13 mouse cellular contexts compared by ENCODE assay signal in genomic region chr12:108231901-108232300, GRCm38 (mm10). TPM values are rescaled to one million over a fixed set of nuclear protein-coding genes. Genes with fewer than 3 reads are reported as not detected.
DNase-seq lines count a peak whose midpoint lies in the region; ATAC-seq and TF ChIP-seq lines count a peak whose summit lies in the region.
"Had no signal": no experiment of that assay in that cellular context is flagged by ENCODE, and none has a peak within 500 bp of the region (broad histone marks: within the 10 kb centered on the region; RNA-seq: fewer than 3 reads in every experiment).

No protein-coding gene starts in this region.

- H3K9ac ChIP-seq in forebrain, postnatal 0 days = no peak overlapping the region
- no peak overlapping the region for H3K9ac ChIP-seq in midbrain, embryonic 14.5 days (replicated peaks; ENCODE audit: low read length)
- H3K9ac ChIP-seq: intestine, embryonic 15.5 days; limb, embryonic 12.5 days; liver, postnatal 0 days had no signal

- WGBS in forebrain, postnatal 0 days = 23% methylated on average over 9 of the region's 9 CpGs
- WGBS in midbrain, embryonic 14.5 days = 28% methylated on average over 9 of the region's 9 CpGs

- no peak overlapping the region for H3K4me3 ChIP-seq in forebrain, postnatal 0 days (ENCODE audit: low read depth, low read length)
- H3K4me3 ChIP-seq in midbrain, embryonic 14.5 days (replicated peaks; ENCODE audit: low read depth, low read length) = no peak overlapping the region
- H3K4me3 ChIP-seq: erythroblast, embryonic 14.5 days; intestine, embryonic 15.5 days; limb, embryonic 12.5 days had no signal

- ATAC-seq in forebrain, postnatal 0 days = peak; percentile 28; the same call in 1 of the 2 replicates
- ATAC-seq in midbrain, embryonic 14.5 days (ENCODE audit: low FRiP score, low TSS enrichment) = no peak
- ATAC-seq: intestine, embryonic 15.5 days; liver, postnatal 0 days had no signal

- DNase-seq in brain, adult 2 months (ENCODE audit: low read depth, low spot score) = peak; percentile 66
- peak; percentile 73 to 75 for DNase-seq in cerebellum, postnatal 10 days
- no peak for DNase-seq in forebrain, postnatal 0 days
- no peak for DNase-seq in midbrain, embryonic 14.5 days
- DNase-seq in kidney, adult 9 months = no peak
- DNase-seq in gastrocnemius, postnatal 25 days = no peak
- DNase-seq in B cell, adult 2 months = no peak
- DNase-seq: adrenal gland, postnatal 14 days; liver, postnatal 0 days had no signal

- peaks cover 2% of the 10 kb centered on the region; the same call in 1 of the 2 replicates for H3K4me1 ChIP-seq in forebrain, postnatal 0 days (ENCODE audit: insufficient read depth)
- H3K4me1 ChIP-seq in midbrain, embryonic 14.5 days (ENCODE audit: control insufficient read depth, insufficient read depth, low read length) = peaks cover 20% of the 10 kb centered on the region

- H3K27me3 ChIP-seq in forebrain, postnatal 0 days (ENCODE audit: insufficient read depth, low read length) = no peaks in the 10 kb centered on the region
- H3K27me3 ChIP-seq in midbrain, embryonic 14.5 days (ENCODE audit: control insufficient read depth, insufficient read depth, low read length) = no peaks in the 10 kb centered on the region
- H3K27me3 ChIP-seq: intestine, embryonic 15.5 days had no signal

- H3K27ac ChIP-seq in forebrain, postnatal 0 days (ENCODE audit: low read depth, low read length) = no peak overlapping the region
- peak overlapping the region; percentile 45; the same call in 1 of the 2 replicates for H3K27ac ChIP-seq in midbrain, embryonic 14.5 days (replicated peaks; ENCODE audit: low read depth, low read length)
- H3K27ac ChIP-seq: intestine, embryonic 15.5 days; limb, embryonic 12.5 days; stomach, postnatal 0 days had no signal

- no peak for TF ChIP-seq CTCF in forebrain, postnatal 0 days (IDR thresholded peaks at IDR 0.05; ENCODE audit: low read depth)

- H3K36me3 ChIP-seq in forebrain, postnatal 0 days (ENCODE audit: insufficient read depth) = no peaks in the 10 kb centered on the region
- H3K36me3 ChIP-seq in midbrain, embryonic 14.5 days (ENCODE audit: control insufficient read depth, insufficient read depth, low read length) = no peaks in the 10 kb centered on the region
- H3K36me3 ChIP-seq: intestine, embryonic 15.5 days; limb, embryonic 12.5 days had no signal

- no peak overlapping the region for H3K4me2 ChIP-seq in forebrain, postnatal 0 days (ENCODE audit: low read depth)
- H3K4me2 ChIP-seq in midbrain, embryonic 14.5 days (ENCODE audit: low read length) = no peak overlapping the region
- H3K4me2 ChIP-seq: intestine, embryonic 15.5 days; limb, embryonic 12.5 days had no signal

- no peaks in the 10 kb centered on the region for H3K9me3 ChIP-seq in forebrain, postnatal 0 days (ENCODE audit: low read length)
- no peaks in the 10 kb centered on the region for H3K9me3 ChIP-seq in midbrain, embryonic 14.5 days (ENCODE audit: control insufficient read depth, low read length)
- H3K9me3 ChIP-seq: intestine, embryonic 15.5 days had no signal

RNA-seq across cellular contexts. Expression of gene Ccdc85c, which starts 43.3 kb away (rescaled TPM):
- 66.1 and 68.0 TPM in 2 replicates for total RNA-seq in forebrain, postnatal 0 days (2014; rRNA removed)
- 15.5 and 16.2 TPM in 2 replicates for polyA plus RNA-seq in forebrain, postnatal 0 days (2015; fragmentation: Nextera tagmentation; extraction: Ambion mirVana)
- 20.9 and 22.3 TPM in 2 replicates for polyA plus RNA-seq in midbrain, embryonic 14.5 days (2014; fragmentation: Nextera tagmentation; extraction: Ambion mirVana)
- 10 to 100 TPM; 11.4 to 15.2 TPM for total RNA-seq in gastrocnemius, postnatal 25 days (2021)

RNA-seq across cellular contexts. Expression of gene Ccnk, which starts 52.5 kb away (rescaled TPM):
- 13.5 TPM in 2 replicates for total RNA-seq in forebrain, postnatal 0 days (2014; rRNA removed)
- 1.9 and 2.4 TPM in 2 replicates for polyA plus RNA-seq in forebrain, postnatal 0 days (2015; fragmentation: Nextera tagmentation; extraction: Ambion mirVana)
- polyA plus RNA-seq in midbrain, embryonic 14.5 days (2014; fragmentation: Nextera tagmentation; extraction: Ambion mirVana) = 6.0 and 7.4 TPM in 2 replicates
- 10 to 100 TPM; 61.6 to 71.1 TPM for total RNA-seq in gastrocnemius, postnatal 25 days (2021)

RNA-seq across cellular contexts. Expression of gene Setd3, which starts 52.8 kb away (rescaled TPM):
- 124 and 126 TPM in 2 replicates for total RNA-seq in forebrain, postnatal 0 days (2014; rRNA removed)
- polyA plus RNA-seq in forebrain, postnatal 0 days (2015; fragmentation: Nextera tagmentation; extraction: Ambion mirVana) = 92.5 and 102 TPM in 2 replicates
- 75.5 and 93.3 TPM in 2 replicates for polyA plus RNA-seq in midbrain, embryonic 14.5 days (2014; fragmentation: Nextera tagmentation; extraction: Ambion mirVana)
- 10 to 100 TPM; 79.3 to 80.6 TPM for total RNA-seq in gastrocnemius, postnatal 25 days (2021)

Comparison
In these comparisons a context has a peak if more than half of its experiments do, and no peak if none do; other contexts are left out.
1. DNase-seq: peak in brain, adult 2 months (single experiment) and cerebellum, postnatal 10 days (2 of 2); none in forebrain, postnatal 0 days (single experiment), midbrain, embryonic 14.5 days (single experiment), kidney, adult 9 months (single experiment), gastrocnemius, postnatal 25 days (single experiment) and B cell, adult 2 months (0 of 2).